Mouse (Mus musculus) 3T3-L1 (cell line): ENCODE data around the gene Ano6.

Experiments used
- DNase-seq: peaks from one replicate; pipeline ENCODE4 v3.0.0-alpha.2; 2015; ENCODE audit warnings: low read depth, low spot score

Gene Ano6

DNA sequence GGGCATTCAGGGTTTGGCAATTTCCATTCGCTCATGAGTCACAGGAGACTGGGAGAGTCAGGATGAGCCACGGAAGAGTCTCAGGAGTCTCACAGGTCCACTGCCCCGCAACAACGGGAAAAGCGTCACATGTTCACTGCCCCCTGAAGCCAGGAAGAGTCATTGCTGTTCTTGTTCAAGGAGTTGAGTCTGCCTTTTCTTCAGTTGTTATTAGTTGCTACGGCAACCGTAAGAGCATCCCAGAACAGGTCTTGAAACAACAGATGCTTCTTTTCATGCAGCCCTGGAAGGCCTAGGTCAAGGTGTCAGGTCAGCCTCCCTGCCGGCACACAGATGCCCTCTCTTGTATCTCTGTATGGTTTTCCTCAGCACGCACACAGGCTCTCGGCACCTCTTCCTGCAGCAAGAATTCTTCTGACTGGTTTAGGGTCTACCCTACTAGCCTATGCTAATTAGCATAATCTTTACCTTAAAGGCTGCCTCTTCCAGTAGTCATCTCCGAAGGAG lies 36.9 kb downstream of the Ano6 start:
- DNase-seq, result peak; percentile 56

DNA sequence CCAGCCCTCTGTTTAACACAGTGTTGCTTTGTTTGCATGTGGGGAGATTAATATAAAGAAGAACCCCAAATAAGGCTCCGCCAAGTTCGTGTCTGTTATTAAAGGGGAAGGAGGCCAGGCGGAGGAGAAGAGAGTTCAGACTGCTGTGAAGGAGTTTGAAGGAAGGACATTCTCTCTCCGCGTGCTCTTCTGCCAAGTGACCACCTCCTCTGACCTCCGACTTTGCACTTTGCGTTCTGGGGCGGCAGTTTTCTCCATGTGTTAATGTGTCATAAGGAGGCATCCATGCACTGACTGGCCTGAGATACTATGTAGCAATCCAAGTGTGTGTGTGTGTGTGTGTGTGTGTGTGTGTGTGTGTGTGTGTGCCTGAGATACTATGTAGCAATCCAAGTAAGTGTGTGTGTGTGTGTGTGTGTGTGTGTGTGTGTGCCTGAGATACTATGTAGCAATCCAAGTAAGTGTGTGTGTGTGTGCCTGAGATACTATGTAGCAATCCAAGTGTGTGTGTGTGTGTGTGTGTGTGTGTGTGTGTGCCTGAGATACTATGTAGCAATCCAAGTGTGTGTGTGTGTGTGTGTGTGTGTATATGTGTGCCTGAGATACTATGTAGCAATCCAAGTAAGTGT lies 37.5 kb downstream of the Ano6 start:
- peak; percentile 22 for DNase-seq

DNA sequence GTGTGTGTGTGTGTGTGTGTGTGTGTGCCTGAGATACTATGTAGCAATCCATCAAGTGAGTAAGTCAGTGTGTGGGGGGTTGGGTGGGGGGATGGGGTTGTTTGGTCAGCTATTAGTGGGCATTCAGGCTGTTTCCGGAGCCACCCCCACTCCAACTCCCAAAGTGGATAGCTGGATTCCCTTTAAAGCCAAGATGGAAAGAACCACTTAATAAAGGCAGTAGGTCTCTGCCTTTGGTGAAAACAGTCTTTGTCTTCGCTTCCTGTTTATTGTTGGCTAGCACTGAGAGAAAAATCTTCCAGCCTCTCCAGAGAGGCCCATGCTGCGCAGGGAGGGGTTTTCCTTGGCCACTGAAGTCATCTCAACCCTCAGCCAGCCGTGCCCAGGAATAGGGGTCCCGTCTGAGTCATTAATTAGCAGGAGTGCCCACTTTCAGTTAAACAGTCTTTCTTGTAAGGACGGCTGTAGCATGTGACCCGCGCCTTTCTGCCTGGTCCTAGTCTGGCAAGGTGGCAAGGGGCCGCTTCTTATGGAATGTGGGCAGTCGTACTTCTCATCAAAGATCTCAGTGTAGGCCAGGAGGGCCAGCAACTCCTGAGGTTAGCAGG lies 38.1 kb downstream of the Ano6 start:
- no peak for DNase-seq

DNA sequence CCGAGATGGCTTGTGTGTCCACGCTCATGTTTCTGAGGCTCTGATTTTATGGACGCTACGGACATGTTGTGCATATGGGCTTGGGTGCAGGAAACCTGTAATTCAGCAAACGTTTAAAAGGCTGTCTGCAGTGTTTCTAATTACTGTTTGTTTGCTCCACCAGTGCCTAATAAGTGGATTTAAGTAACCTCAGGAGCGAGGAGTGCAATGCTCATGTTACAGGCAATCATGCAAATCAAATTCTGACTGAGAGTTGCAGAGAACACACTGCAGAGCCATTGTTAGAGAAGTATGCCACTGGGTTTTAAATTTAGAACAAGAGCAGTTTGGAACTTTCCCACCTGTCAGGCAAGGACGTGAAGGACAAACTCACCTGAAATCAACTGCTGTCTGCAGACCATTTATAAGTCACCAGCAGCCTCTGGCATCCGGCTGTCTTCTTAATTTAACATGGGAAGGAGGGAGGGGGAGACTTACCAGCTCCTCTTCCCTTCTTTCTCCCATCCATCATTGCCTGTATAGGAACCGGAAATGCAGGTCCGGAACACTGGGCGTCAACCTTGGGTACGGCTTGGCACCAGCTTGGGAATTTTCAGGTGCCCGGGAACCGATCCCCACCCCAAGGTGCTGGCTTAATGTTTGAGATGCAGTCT lies 39.0 kb downstream of the Ano6 start:
- no peak for DNase-seq

DNA sequence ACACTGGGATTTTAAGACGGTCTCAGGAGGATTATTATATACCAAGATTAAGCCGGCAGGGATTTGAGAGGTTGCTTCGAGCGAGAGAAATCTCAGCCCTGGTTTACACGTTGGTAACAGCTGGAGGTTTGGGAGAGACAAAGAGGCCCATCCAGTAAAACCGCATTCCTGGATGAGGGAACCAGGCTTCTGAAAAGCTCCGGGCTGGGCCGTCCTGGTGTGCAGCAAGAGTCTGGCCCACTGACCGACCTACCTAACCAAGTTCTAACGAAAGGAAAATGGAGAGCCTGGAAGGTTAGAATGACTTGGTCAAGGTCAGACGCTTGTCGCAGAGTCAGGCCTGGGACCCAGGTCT lies 39.5 kb downstream of the Ano6 start:
- DNase-seq, result no peak

DNA sequence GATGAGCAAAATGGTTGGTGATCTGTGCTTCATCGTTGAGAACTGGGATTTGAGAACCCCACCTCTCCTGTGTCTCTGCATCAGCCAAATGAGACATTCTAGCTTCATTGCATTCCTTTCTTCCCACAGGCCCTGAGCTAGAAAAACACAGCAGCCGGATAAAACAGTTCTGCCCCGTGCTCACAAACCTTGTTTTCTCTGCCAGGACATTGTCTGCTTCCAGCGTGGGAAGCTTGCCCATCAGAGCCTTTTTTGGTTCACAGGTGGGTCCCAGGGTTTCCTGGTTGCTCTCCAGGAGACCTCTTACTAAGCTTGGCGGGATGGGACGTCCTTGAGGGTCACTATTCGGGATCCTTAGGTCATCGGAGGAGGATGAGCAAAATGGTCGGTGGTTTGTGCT lies 42.6 kb downstream of the Ano6 start:
- no peak for DNase-seq

DNA sequence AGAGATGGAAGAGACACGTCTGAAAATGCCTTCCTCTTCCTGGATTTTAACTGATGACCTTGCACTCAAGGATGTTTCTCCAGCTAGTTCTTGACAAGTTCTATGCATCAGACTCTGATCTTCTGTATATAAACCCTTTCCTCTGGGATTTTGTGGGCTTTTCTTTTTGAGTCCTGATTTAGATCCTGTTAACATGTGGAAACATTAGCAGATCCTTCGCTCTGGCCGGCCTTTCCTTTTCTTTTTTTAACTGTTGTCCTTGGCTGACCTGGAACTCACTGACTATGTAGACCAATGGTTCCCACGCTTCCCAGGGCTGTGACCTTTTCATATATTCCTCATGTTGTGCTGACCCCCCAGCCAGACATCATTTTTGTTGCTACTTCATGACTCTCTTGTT lies 45.4 kb downstream of the Ano6 start:
- DNase-seq, result no peak

DNA sequence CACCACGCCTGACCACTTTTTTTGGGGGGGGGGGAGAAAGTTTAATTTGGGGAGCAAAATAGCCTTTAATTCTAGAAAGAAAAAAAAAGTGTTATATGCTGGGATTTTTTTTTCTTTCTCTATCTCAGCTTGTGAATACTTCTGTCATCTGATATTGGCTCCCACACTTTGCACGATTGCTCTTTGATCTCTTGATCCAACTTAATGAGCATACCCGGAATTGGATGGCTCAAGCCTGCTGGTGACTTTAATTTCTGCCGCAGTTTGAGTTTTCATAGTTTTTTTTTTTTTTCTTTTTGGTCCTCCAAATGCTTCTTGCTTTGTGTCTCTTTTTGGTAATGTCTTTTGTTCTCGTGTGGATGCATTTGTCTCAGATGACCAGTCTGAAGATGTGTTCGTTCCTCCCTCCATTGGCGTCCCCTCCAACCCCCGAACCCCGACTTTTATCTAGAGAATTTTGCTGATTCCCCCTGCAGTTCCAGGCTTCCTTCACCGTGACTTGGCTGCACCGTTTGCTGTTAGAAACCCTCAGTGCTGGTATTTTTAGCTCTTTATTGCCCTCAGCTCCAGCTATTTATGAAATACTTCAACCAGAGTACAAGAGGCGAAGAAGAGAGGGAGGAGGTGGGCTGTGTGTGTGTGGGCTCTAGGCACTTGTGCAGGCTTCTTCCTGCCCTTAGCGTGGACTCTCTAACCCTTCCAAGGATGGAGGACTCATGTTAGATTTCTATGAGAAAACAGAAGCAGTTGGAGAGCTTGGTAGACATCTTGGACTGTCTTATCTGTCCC lies 46.2 kb downstream of the Ano6 start:
- DNase-seq, result no peak

DNA sequence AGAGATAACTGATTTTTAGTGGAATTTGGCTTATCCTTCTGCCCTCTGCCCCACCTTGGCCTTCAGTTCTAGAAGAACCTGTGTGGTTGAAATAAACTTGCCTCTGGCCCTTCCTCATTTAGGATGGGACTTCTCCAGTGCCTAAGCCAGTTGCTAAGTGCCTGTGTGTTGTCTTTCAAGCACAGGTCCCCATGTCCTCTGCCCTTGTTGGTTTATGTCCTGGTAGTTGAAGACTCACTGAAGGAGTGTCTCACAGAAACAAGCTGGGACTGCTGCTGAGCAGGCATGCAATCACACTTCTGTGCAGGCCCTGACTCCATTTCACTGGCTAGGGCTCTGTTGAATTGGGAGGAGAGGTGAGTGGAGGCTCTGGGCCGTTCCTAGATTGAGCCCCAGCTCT lies 46.9 kb downstream of the Ano6 start:
- DNase-seq, result no peak

DNA sequence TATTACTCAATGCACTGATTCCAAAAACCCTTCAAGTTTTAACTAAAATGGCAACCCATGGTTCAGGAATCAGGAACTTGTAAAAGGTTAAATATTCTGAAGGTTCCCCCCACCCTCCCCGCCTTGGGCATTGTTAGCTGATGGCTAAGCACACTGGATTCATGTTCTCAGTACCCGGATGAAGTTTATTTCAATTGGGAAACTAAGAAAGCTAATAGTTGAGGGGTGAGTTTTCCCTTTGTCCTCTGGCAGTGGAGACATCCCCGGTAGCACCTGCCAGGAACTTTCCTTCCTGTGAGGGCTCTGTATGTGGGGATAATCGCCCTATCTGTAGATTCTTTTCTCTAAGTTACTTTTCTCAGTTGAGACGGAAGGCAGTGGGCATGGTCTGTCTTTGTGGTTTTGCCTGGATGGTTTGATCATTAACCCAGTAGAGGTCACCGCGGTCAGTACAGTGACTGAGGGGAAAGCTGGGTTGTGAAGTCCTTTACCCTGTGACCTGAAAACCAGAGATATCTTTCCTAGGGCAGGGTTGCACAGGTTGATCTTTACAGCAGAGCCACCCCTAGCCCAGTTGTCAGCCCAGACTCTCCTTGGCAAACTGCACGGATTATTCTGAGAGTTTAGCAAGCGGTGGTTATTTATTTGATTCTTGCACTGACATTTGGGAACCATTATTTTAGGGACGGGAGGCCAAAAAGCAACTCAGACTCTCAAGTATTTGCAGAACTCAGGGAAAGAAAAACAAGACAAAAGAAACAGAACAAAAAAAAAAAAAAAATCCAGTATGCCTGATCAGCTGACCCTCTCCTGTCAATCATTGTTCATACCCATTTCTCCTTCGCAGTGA lies 47.8 kb downstream of the Ano6 start:
- DNase-seq, result no peak

DNA sequence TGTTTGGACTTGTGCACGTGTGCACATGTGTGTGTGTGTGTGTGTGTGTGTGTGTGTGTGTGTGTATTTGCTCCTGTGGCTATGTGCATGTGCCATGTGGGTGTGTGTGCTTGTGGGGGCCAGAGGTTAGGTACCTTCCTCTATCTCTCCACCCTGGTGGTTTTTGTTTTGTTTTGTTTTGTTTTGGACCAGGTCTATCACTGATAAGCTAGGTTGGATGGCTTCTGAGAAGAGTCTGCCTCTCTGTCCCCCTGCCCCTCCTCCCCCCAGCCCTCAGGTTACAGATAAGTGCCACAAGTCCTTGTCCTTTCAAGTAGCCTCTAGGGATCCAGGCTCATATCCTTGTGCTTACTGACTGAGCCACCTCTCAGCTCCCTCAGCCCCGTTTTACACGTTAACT lies 49.1 kb downstream of the Ano6 start:
- DNase-seq, result no peak

DNA sequence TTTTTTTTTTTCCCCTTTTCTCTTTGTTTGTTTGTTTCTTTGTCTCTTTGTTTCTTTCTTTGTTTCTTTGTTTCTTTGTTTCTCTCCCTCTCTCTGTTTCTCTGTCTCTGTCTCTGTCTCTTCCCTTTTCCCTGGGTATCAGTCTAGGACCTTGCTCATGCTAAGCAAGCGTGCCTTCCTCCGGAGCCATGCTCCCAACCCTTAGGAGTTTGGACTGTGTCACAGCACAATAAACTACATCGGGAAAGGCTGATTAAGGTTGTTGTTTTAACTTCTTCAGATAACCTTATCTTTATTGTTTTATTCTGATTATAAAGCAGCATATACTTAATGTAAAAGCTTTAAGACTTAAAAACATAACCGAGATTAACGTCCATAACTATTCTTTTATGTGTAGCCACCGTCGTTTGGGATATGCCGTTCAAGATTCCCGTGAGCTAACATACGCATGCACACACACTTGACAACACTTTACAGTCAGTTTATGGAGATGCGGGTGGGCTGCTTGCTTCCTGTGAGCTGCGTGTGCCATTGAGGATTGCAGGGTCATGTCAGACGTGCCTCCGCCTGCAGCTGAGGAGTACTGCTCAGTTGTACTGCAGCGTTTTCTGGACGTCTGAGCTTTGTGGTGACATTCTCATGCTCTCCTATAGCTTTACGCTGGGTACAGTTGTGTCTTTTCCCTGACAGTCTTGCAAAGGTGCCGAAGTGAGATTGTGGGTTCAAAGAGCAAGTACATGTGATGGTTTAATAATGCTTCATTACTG lies 52.7 kb downstream of the Ano6 start:
- no peak for DNase-seq

DNA sequence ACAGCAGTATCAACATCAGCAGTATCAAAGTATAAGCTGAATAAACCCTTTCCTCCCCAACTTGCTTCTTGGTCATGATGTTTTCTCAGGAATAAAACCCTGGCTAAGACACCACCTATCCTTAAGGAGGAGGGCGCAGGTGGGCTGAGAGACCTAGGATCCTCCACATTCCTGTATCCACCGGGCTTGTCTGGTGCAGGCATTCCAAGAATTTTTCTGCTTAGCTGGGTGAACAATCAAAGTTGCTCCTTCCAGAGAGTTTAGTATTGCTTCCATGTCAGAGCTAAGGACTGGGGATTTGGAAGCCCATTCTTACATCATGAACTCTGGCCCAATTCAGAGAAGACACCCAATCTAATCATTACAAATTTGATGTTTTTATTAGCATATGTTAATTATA lies 53.8 kb downstream of the Ano6 start:
- DNase-seq, result no peak

DNA sequence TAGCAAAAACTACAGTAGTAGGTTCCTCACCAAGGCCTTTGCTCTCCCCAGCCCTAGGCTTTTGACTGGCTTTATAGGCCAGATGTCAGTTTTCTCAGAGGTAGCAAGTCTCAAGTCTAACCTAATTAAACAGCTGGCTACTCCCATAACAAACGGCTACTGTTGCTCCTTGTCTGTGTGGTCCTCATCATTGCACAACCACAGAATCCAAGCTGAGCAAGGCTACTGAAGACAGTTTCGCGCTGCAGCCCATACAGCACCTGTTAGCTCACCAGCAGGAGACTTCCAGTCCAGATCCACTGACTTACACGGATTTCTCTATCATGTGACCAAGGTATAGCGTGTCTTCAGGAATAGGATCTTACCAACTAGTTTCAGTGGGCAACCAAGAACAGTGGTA lies 55.5 kb downstream of the Ano6 start:
- DNase-seq, result no peak

DNA sequence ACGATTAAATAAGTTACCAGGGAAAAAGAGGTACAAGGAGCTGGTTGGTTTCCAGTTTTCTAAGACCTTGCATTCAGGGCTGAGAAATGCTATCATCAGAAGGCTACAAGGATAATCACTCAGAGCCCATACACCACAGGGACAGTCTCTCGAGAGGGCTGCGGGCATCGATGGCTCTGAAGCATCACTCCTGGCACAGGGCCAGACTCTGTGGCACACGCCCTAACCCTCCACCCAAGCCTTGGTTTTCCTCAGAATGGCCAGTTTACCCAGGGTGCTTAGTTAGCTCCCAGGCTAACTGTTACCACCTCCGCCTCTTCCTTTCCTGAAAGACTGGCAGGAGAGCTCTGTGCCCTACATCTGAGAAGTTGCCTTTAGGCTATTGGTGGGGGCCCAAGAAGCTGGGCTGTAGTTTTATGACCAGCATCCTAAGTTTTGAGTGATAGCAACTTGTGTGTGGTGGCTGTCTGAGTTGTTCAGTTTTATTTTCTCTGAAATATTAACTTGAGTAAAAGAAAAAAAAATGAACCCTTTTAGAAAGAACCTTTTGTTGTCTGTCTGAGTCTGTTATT lies 57.9 kb downstream of the Ano6 start:
- no peak for DNase-seq

DNA sequence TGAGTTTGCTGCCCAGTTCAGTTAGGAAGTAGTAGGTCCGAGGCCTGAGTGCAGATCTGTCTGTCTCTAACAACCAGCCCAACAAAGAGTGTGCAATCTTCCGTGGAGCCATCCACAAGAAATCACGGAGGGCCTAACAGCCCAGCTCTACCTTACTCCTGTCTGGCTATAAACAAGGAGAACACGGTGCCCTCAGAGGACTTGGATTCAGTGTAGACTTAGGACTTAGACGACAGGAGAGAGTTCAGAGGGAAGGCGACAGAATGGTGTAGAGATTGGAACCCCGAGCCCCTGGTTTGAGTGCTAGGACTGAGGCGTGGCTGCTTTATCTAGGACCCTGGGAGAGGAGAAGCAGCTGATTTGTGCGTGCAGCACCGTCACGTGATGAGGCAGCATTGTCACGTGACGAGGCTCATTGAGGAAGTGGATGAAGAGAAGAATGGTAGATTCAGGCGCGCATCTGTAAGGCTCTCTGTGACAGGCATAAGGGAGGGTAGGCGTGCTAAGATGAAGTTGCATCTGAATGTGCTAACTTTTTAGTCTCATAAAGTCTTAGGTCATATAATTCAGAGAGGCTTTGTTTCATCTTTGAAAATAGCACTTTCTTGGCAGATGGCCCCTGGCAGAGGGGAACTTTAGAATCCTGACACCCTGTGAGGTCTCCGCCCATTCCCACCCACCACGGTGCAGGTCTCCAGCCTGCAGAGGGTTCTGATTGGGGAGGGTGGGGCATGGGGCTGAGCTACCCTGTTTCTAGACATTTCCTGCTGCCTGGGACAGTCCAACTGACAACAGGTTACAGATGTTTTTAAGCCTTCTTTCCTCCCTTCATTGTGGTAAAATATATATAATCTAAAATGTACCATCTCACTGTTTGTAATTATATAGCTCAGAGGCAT lies 59.1 kb downstream of the Ano6 start:
- DNase-seq, result no peak

DNA sequence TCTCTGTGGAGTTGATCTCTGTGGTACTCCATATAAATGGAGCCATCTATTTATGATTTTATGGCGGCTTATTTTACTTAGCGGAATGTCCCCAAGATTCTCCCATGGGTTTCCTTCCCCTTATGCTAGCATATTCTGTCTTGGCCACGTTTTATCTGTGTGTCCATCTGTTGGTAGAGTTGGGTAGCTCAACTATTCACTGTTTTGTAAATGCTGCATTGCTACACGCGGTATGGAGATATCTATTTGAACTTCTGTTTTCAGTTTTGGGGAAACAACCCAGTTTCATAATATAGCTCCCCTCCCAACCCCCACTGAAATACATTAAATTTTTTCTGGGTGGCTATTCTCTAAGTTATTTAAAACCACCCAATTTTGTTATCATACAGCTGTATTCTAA lies 59.9 kb downstream of the Ano6 start:
- DNase-seq, result no peak

DNA sequence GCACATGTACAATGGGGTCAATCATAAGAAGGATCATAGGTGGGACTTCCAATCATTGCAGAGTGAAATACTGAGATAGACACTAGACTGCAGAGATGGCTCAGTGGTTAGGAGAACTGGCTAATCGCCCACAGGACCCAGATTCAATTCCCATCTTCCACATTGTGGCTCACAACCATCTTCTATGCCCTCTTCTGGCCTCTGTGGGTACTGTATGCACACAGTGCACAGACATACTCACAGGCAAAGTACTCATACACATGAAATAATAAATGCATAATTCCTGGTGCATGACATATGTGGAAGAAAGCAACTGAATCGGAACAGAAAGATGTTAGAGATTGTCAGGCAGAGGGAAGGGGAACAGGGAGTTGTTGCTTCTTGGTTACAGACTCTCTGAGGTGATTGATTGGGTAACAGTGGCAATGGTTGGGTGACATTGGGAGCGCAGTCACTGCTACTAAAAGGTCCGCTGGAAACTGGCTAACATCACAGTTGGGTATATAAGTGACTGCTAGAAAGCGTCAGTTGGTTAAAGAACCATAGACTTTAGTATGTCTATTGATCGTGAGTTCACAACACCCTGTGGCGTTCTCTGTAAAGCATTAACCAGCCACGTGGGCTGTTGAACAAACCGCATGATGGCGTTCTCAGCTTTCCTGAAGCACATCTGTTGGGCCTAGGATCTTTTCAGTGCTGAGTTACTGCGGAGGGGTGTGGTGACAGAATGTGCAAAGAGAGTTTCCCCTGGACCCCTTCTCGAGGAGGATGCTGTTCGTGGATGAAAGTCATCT lies 64.6 kb downstream of the Ano6 start:
- no peak for DNase-seq

DNA sequence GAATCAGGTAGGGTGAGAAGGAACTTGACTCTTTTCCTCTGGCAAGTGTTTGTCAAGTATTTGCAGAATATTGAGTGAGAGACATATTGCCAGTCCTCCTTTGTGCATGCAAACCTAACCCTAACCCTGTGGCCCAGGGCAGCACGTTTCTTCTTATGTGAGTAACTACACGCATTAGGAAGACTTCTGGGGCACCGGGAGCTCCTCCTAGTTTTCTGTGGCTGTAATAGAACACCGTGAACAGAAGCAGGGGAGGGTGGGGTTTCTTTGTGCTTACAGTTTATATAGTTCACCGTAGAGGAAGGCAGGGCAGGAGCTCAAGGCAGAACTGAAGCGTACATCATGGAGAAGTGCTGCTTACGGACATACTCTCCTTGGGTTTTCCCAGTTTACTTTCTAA lies 65.3 kb downstream of the Ano6 start:
- DNase-seq, result no peak
